Mouse (Mus musculus) heart, adult 8-10 months (tissue): ENCODE measurements around the gene Cebpz. TPM values are rescaled to one million over a fixed set of nuclear protein-coding genes. Genes with fewer than 3 reads are reported as not detected.

Source experiments
- DNase-seq: peaks from one replicate; pipeline ENCODE4 v3.0.0; 2022; ENCODE audit warnings: low spot score
- total RNA-seq, 4 experiments: library from RNA; stranded (reverse); gene quantifications; 2 replicates each; pipeline ENCODE4 v1.2.4; 2022

Cebpz gene
- total RNA-seq, 4 experiments from 2014 or later: 18.3 to 21.0 (median 19.3) TPM

DNA sequence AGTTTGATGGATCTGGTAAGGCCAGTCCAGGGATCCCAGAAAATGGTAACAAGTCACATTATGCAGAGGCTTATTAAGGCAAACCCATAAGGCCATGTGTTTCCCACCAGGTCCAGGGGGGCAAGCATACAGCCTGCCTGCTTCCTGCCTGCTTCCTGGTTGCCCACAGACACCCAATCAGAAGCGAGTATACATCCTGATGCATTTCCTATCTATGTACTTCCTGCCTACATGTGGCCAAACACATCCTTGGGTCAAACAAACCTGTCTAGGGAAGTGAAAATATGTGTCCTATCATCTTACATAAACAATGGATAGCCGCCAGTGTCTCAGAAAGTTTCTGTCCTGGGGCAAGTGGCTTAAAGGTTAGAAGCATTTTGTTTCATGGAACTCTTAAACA, 33.7 kb downstream of the Cebpz start:
- no peak for DNase-seq

DNA sequence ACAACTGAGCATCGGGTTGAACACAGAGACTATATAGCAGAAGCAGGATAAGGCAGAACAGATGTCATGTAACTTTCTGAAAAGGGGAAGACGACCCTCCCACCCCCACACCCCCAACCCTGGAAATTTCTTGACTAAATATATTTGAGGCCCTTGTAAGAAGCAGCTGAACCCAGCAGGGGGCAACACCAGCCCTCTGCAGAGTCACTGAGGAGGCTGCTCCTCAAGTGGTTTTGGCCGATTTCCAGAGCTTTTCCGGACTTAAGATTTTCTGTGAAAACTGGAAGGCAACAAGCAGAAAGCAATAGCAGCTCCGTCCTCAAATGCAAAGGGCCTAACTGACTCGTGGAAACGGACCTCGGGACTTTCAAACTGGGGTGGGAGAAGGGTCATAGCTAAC, 41.5 kb downstream of the Cebpz start:
- DNase-seq: peak; percentile 40

DNA sequence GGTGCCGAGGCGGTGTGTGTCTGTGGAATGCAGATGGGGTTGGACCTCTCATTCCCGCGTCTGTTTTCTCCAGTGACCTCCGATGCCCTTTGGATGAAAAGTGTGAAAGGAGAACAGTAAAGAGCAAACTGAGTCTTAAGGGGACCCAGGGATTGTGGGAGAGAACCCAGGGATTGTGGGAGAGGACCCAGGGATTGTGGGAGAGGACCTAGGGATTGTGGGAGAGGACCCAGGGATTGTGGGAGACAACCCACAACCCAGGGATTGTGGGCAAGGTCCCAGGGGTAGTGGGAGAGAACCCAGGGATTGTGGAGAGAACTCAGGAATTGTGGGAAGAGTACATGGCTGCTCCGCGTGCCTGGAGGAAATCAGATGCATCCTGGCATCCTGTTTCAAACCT, 41.9 kb downstream of the Cebpz start:
- no peak for DNase-seq

DNA sequence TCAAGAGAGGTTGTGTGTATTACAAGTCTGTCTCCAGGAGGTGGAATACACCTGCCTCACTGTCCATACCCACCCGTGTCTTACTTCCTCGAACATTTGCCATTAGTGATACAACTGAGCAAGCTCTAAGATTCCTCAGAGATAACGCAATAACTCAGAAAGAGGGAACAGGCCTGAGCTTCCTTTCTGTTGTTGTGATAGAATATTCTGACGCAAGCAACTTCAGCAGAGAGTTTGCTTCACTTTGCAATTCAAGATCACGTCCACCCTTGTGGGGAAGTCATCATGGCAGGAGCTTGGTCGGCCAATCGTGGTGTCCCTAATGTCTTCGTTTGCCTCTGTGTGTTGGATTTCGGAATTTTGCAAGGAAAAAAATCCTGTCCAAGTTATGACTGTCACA, 45.8 kb downstream of the Cebpz start:
- no peak for DNase-seq

DNA sequence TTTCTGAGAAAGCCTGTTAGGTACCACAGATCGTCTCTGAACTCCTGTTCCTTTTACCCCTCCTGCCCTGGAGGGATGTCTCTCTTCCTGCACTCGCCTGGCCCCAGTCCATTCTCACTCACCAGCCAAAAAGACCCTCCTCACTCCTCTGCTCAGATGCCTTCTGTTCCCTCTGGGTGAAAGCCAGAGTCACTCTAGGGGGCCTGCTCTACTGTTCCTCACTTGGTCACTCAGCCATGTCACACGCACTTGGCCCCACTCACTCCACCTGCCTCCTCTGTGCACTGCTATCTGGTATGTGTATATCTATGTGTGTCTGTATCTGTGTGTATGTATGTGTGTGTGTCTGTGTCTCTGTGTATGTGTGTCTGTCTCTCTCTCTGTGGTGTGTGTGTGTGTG, 47.7 kb downstream of the Cebpz start:
- no peak for DNase-seq

DNA sequence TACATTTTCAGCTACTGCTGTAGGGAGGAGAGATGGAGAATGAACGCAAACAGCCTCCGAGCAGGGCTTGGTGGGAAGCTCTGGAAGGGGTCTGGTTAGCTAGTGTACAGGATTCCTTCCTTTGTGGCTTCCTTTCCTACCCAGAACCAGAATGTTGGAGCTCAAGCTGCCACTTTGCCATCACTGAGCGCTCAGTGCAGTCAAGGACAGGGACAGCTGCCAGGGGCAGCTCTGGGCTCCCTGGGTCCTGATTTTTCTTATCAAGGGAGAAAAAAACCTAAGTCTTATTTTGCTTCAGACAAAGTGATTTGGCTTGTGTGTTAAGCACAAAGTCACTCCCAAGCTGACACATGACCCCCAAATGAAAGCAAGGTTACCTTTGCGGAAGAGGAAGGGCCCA, 48.3 kb downstream of the Cebpz start:
- DNase-seq: no peak

DNA sequence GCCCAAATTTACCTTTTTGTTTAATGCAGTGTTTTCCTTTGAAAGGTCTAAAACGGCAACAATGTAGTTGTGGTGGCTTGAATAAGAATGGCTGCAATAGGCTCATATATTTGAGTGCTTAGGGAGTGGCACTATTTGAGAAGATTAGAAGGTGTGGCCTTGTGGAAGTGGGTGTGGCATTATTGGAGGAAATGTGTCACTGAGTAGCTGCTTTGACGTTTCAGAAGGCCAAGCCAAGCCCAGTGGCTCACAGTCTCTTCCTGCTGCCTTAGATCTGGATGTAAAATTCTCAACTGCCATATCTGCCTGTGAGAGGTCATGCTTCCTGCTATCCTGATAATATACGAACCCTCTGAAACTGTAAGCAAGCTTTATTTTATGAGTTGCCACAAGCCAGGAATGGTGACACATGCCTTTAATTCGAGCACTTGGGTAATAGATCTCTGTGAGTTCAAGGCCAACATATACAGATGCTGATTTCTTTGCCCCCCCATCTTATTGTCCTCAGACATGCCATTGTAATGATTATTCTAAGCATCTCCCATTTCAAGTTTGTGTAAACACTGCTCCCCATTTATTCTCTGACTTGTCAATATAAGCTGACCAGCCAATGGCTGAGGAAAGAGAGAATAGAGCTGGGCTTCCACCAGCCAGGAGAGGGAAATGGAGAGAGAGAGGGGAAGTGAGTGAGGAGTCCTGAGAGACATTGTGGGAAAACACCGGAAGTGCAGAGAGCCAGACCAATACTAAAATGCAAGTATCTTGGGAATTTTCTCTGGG, 51.4 kb downstream of the Cebpz start:
- no peak for DNase-seq

DNA sequence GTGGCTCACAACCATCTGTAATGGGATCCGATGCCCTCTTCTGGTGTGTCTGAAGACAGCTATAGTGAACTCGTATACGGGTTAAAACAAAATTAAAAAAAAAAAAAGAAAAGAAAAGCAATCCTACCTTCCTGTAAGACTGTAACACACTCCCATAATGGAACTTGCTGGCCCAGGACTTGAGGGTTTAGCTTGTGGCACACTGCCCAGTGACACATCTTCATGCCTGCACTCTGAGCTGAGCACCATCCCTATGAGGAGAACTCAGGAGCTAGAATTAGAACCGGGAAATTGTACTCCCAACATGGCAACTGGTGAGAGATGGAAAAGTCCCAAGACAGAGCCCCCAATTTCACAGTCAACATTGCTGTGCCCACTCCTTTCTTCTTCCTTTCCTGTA, 53.6 kb downstream of the Cebpz start:
- DNase-seq: no peak

DNA sequence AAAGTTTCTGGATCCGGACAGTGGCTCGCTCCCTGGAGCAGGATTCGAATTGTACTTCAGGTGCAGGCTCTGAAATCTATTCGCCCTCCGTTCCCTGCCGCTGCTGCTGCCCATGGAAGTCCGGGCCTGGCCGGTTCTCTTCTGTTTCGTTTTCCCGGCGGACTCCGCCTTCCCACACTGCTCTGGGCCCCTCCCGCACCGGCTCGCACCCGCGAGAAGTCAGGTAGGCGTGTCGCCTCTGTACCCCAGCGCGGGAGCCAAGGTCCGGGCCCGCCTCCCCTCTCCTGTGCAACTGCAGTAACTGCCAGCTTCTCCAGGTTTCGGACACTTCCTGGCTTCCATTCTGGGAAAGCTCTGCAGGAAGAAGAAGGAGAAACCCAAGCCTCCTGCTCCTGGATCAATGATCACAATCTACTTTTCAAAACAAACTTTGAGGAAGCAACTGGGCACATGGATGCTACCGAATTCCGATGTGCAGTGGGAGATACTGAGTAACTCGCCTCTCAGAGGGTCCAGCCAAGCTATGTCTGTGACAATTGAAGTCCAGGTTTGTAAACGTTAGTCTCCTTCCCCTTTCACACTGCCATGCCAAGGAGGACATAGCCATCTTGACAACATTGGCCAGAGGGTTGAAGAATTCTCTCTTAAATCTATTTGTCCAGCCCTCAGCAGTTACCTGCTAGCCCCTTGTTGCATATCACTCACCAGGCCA, 54.3 kb downstream of the Cebpz start, which contains the start of gene Eif2ak2:
Eif2ak2 (minus strand) TSS at position 173 of the 712 bp plus-strand sequence.
- DNase-seq: peak; percentile 75

DNA sequence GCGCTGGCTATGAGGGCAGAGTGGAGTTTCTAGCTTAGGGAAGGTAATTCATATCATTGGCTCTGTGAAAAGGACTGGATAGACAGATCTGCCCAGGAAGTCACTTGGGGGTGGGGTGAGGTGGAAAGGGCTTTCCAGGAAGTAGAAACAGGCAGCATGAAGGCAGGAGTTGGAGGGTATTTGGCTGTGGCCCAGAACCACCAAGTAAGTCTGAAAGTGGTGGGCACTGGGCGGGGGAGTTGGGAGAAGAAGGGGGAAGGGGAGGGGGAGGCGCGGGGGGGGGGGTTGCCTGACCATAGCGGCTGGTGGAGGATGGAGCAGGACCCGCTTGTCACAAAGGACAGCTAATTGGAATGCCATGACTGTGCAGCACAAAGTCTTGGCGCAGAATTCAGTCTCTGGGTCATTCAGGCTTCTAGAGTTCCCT, 55.0 kb downstream of the Cebpz start:
- no peak for DNase-seq

DNA sequence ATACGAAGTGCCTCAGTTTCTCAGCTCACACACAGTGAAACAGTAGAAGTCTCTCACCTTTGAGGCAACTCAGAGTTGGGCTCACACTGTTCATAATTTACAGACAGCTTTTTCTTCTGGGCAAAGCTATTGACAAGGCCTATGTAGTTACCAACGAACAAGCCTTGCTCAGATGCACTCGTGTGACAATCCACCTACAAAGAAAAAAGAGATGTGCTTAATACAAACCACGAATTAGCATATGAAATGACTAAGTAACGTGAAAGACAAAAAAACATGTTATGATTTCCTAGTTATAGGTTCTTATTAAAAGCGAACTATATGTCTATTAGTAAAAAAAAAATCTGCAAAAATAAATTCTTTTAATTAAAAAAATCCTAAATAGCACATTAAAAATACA, 63.0 kb downstream of the Cebpz start:
- DNase-seq: no peak

Other genes with a start within 250 kb of the Cebpz start
- 10 to 100 TPM; 20.0 to 25.9 (median 24.3) TPM for gene Strn, start 199.9 kb downstream of the Cebpz start, total RNA-seq
- 10 to 100 TPM; 40.3 to 48.0 (median 44.7) TPM for gene Heatr5b, start 101.7 kb downstream of the Cebpz start, total RNA-seq
- 10 to 100 TPM; 23.0 to 35.3 (median 27.9) TPM for gene Gpatch11, start 101.5 kb downstream of the Cebpz start, total RNA-seq
- 1 to 10 TPM; 7.9 to 9.5 (median 8.2) TPM for gene Eif2ak2, start 54.5 kb downstream of the Cebpz start, total RNA-seq
- not detected for gene Sult6b1, start 30.1 kb downstream of the Cebpz start, total RNA-seq
- gene Cebpzos, start 20.6 kb downstream of the Cebpz start, total RNA-seq: 10 to 100 TPM; 64.4 to 75.7 (median 70.8) TPM
- gene Ndufaf7, start 70 bp upstream of the Cebpz start, total RNA-seq: 10 to 100 TPM; 44.3 to 57.3 (median 50.7) TPM
- 10 to 100 TPM; 14.2 to 15.5 (median 14.9) TPM for gene Prkd3, start 83.8 kb upstream of the Cebpz start, total RNA-seq
- gene Qpct, start 114.8 kb upstream of the Cebpz start, total RNA-seq: 1 to 10 TPM; 3.7 to 4.7 (median 4.5) TPM